Mouse (Mus musculus) spleen, adult 2 months (tissue): ENCODE measurements around the gene Srgap1. TPM values are rescaled to one million over a fixed set of nuclear protein-coding genes. Genes with fewer than 3 reads are reported as not detected.

ENCODE experiments used
- DNase-seq, 2 experiments: peaks; one replicate each; pipeline versions ENCODE4 v3.0.0 to v3.0.0-alpha.2; 2012 to 2021; ENCODE audit warnings: low spot score in 2 of 2, low read depth in 1 of 2
- H3K27ac ChIP-seq: fragments of 200-500 bp; 2 replicates; pipeline ENCODE4 v1.5.1; 2012; ENCODE audit warnings: low read length, inconsistent platforms; ENCODE audit not compliant: insufficient read depth
- H3K27me3 ChIP-seq: fragments of 200-500 bp; 2 replicates; pipeline ENCODE4 v1.6.1; 2012; ENCODE audit warnings: mild to moderate bottlenecking, moderate library complexity, low read length, inconsistent platforms; ENCODE audit not compliant: control insufficient read depth, insufficient read depth
- H3K36me3 ChIP-seq: fragments of 200-500 bp; 2 replicates; pipeline ENCODE4 v1.6.1; 2012; ENCODE audit warnings: mild to moderate bottlenecking, low read length, inconsistent platforms; ENCODE audit not compliant: control insufficient read depth, insufficient read depth
- H3K4me1 ChIP-seq: fragments of 200-500 bp; 2 replicates; pipeline ENCODE4 v1.6.1; 2011; ENCODE audit warnings: inconsistent platforms; ENCODE audit not compliant: control insufficient read depth, insufficient read depth, insufficient read length
- H3K4me3 ChIP-seq: fragments of 200-500 bp; 2 replicates; pipeline ENCODE4 v1.5.1; 2011; ENCODE audit warnings: mild to moderate bottlenecking, inconsistent platforms; ENCODE audit not compliant: insufficient read depth, insufficient read length; ENCODE audit errors: extremely low read depth
- CTCF ChIP-seq: fragments of 200-500 bp; IDR thresholded peaks from 2 replicates; pipeline ENCODE4 v1.5.1; 2011; ENCODE audit warnings: mild to moderate bottlenecking, inconsistent platforms; ENCODE audit not compliant: insufficient read depth, insufficient read length, insufficient replicate concordance; ENCODE audit errors: extremely low read depth
- POLR2A ChIP-seq: fragments of 200-500 bp; IDR thresholded peaks from 2 replicates; pipeline ENCODE4 v1.6.1; 2011; ENCODE audit warnings: low read depth, low read length, inconsistent platforms
- WGBS: fragments of 180-500 bp; shearing (Covaris S2); methylation state at CpG from one replicate; pipeline ENCODE4 v1.1.7; 2018; 5-methylcytosine and 5-hydroxymethylcytosine counted together
- polyA plus RNA-seq: library from polyadenylated mRNA; depleted of rRNA; stranded (reverse); fragments of >200 nt; gene quantifications from 2 replicates; pipeline ENCODE4 v1.2.3, GENCODE M21; 2012

The Srgap1 gene
- polyA plus RNA-seq, 1 experiment: 0.58 TPM

DNA sequence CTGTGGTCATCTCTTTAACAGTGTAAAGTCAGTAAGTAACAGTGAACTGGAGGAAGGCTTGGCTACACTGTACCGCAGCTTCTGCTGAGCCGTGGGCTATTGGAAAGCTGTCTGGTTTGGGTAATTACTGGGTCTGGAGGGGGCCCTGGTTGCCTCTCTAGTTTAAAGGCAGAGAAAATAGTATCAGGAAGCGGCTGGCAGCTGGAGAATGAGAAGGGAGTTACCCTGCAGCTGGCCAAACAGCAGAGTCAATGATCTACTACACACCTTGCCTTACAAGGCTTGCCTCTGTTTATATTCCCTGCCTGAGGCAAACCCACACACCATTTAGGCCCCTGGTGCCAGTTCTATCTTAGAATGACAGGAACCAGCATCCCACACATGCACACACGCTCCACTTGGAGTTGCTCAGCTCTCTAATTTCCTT lies 174.0 kb downstream of the Srgap1 start:
- Histone ChIP-seq H3K4me3 (no peak overlapping the region), H3K36me3 (no peaks in the 10 kb centered on the region), H3K27me3 (no peaks in the 10 kb centered on the region), H3K4me1 (no peaks in the 10 kb centered on the region), H3K27ac (no peak overlapping the region)
- TF ChIP-seq POLR2A: no peak
- no peak for TF ChIP-seq CTCF
- DNase-seq: no peak
- 65% methylated on average over 4 of the region's 4 CpGs for WGBS

DNA sequence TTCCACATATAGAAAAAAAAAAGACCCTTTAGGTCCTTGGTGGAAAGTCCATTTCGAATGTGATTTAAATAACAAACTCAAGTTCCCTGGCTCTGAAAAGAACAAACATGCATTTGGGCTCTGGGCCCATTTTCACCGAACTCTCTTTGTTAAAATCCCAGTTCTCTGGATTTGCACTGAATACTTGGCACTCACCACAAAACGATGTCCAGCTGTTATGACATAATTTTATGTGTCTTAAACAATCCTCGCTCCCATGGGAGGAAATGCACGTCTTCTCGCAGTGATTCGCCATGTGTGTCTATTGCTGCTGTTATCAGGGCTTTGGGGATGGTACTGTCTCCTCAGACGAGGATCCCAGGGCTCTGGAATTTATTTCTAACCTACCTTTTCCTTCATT lies 177.2 kb downstream of the Srgap1 start:
- Histone ChIP-seq H3K4me3 (no peak overlapping the region), H3K4me1 (no peaks in the 10 kb centered on the region), H3K36me3 (no peaks in the 10 kb centered on the region), H3K27me3 (no peaks in the 10 kb centered on the region), H3K27ac (no peak overlapping the region)
- 67% methylated on average over 8 of the region's 8 CpGs for WGBS
- DNase-seq: no peak
- no peak for TF ChIP-seq CTCF
- TF ChIP-seq POLR2A: no peak

- 95% methylated on average over 3 of the region's 3 CpGs for WGBS
- H3K4me3 ChIP-seq: no peak overlapping the region
- no peaks in the 10 kb centered on the region for H3K4me1 ChIP-seq
- H3K27ac ChIP-seq: no peak overlapping the region
- no peaks in the 10 kb centered on the region for H3K27me3 ChIP-seq
- DNase-seq: no peak
- TF ChIP-seq POLR2A: no peak
- no peaks in the 10 kb centered on the region for H3K36me3 ChIP-seq
Observed at GRCm38 (mm10) chr10:121868255-121868654, 178.9 kb downstream of the Srgap1 start.

DNA sequence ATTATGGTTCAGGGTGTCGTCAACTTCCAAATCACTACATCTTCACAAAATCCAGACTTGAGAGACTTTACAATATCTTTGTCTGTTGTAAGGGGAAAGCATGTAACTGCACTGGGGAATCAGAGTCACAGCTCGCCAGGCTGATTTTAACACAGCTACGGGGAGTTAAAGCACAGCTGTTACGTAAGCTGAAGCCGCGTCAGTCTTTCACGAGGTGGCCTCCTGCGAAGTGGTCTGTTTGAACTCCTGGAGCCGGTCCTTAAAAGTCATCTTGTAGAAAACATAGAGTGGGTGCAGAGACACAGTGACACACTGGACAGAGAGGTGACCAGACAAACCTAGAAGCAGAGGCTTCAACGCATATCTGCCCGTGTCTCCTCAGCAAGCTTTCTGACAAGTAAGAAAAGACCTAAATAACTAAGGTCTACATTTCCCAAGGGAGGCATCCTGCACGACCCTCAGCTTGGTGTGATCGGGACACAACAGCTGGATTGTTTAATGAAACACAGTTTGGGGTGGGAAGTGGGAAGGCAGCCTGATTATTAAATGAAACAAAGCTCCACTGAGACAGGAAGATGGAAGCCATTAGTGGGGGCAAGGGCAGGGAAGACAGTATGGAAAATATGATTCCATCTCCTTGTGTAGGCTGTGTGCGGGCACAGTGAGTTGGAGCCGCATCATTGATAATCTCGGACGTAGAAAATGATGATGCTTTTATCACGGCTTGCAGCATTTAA lies 181.4 kb downstream of the Srgap1 start:
- no peak overlapping the region for H3K4me3 ChIP-seq
- H3K27ac ChIP-seq: no peak overlapping the region
- H3K4me1 ChIP-seq: no peaks in the 10 kb centered on the region
- DNase-seq: no peak
- TF ChIP-seq CTCF (no peak), POLR2A (no peak)
- no peaks in the 10 kb centered on the region for H3K27me3 ChIP-seq
- H3K36me3 ChIP-seq: no peaks in the 10 kb centered on the region
- 88% methylated on average over 18 of the region's 18 CpGs for WGBS

GRCm38 (mm10) chr10:121860924-121861323 lies 186.2 kb downstream of the Srgap1 start:
- Histone ChIP-seq H3K4me3 (no peak overlapping the region), H3K27ac (no peak overlapping the region), H3K27me3 (no peaks in the 10 kb centered on the region), H3K36me3 (no peaks in the 10 kb centered on the region), H3K4me1 (no peaks in the 10 kb centered on the region)
- TF ChIP-seq POLR2A (no peak), CTCF (no peak)
- 72% methylated on average over 2 of the region's 2 CpGs for WGBS
- DNase-seq: no peak

DNA sequence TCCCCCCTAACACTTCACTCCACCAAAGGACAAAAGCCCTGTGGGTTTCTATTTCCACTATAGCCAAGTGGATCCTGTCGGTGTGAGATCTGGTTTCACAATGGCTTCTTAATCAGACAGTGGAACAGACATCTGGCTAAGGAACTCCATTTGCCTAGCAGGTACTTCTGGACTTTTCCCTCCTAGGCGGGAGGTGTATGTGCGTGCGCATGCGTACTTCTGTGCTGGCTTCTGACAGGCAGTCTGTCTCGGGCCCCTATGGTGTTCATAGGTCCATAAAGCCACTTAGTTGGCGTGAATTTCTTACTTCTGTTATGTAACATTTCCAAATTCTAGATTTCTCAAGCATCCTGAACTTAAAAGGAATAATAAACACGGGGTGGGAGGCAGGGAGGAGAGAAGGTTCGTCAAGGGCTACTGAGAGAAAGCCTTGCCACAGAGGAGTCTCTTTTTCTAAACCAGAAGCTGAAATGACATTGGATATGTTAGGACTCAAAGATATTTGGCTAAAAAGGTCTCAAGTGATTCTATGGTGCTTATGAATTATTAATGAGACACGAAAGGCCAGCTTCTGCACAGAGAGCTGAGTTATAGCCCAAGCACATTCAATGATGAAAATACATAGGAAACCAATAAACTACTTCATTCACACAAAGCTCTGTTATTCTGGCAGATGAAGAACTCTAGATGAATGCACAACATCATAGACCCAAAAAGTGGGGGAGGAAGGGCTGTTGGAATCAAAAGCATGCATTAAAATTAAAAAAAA lies 187.1 kb downstream of the Srgap1 start:
- Histone ChIP-seq H3K27me3 (no peaks in the 10 kb centered on the region), H3K4me3 (no peak overlapping the region), H3K4me1 (no peaks in the 10 kb centered on the region), H3K36me3 (no peaks in the 10 kb centered on the region), H3K27ac (no peak overlapping the region)
- TF ChIP-seq POLR2A (no peak), CTCF (no peak)
- WGBS: 84% methylated on average over 10 of the region's 10 CpGs
- no peak for DNase-seq

GRCm38 (mm10) chr10:121858911-121859310 lies 188.2 kb downstream of the Srgap1 start:
- TF ChIP-seq POLR2A (no peak), CTCF (no peak)
- Histone ChIP-seq H3K36me3 (no peaks in the 10 kb centered on the region), H3K4me1 (no peaks in the 10 kb centered on the region), H3K4me3 (no peak overlapping the region), H3K27ac (no peak overlapping the region), H3K27me3 (no peaks in the 10 kb centered on the region)
- no peak for DNase-seq
- WGBS: 67% methylated on average over 2 of the region's 2 CpGs
